Mouse (Mus musculus): ENCODE measurements around the gene Mnt. TPM values are rescaled to one million over a fixed set of nuclear protein-coding genes. Genes with fewer than 3 reads are reported as not detected.

Gene Mnt
- polyA plus RNA-seq, 1 experiment from 2014 or later, result 4.7 TPM

DNA sequence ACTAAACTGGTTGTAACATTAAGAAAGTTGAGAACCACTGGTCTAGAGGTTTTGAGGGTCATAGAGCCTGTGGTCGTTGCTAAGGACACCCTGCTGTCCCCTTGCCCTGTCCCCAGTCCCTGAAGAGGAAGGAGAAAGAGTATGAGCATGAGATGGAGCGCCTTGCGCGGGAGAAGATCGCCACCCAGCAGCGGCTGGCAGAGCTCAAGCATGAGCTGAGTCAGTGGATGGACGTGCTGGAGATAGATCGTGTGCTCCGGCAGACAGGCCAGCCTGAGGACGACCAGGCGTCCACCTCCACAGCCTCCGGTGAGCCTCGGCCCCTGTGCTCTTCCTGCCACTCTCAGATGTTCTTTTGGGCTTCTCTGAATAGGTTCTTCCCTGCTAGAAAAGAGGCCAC is 11.3 kb downstream of the Mnt start:
- Histone ChIP-seq H3K4me3 (no peak overlapping the region), H3K9me3 (peaks cover 4% of the 10 kb centered on the region), H3K27ac (no peak overlapping the region), H3K36me3 (replicated peaks) (peaks cover 66% of the 10 kb centered on the region), H3K4me1 (peaks cover 45% of the 10 kb centered on the region), H3K27me3 (ENCODE audit: poor library complexity, severe bottlenecking) (0 out of 2 replicates have a peak, but pooled peaks cover 2% of the 10 kb centered on the region)
- no peak for DNase-seq (ENCODE audit: extremely low spot score, low spot score)
- 91% methylated on average over 13 of the region's 13 CpGs for WGBS

DNA sequence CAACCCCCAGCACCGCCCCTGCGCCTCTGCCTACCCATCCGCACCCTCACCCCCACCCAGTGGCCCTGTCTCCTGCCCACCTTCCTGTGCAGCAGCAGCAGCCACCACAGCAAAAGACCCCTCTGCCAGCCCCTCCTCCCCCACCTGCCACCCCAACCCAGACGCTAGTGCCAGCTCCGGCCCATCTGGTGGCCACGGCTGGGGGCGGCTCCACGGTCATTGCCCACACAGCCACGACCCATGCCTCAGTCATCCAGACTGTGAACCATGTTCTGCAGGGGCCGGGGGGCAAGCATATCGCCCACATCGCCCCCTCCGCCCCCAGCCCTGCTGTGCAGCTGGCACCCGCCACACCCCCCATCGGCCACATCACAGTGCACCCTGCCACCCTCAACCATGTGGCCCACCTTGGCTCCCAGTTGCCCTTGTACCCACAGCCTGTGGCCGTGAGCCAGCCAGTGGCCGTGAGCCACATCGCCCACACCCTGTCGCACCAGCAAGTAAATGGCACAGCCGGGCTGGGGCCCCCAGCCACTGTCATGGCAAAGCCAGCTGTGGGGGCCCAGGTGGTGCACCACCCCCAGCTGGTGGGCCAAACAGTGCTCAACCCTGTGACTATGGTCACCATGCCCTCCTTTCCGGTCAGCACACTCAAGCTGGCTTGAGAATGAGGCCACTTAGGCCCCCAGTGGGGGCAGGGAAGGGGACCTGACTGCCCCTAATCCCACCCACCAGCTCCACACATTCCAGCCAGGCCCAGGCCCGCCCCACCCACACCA is 12.1 kb downstream of the Mnt start:
- Histone ChIP-seq H3K4me3 (no peak overlapping the region), H3K27ac (no peak overlapping the region; the same call in 1 of the 2 replicates), H3K4me1 (peaks cover 40% of the 10 kb centered on the region), H3K36me3 (replicated peaks) (peaks cover 65% of the 10 kb centered on the region), H3K9me3 (peaks cover 4% of the 10 kb centered on the region), H3K27me3 (ENCODE audit: poor library complexity, severe bottlenecking) (no peaks in the 10 kb centered on the region)
- WGBS, result 90% methylated on average over 22 of the region's 22 CpGs
- DNase-seq (ENCODE audit: extremely low spot score, low spot score), result no peak

DNA sequence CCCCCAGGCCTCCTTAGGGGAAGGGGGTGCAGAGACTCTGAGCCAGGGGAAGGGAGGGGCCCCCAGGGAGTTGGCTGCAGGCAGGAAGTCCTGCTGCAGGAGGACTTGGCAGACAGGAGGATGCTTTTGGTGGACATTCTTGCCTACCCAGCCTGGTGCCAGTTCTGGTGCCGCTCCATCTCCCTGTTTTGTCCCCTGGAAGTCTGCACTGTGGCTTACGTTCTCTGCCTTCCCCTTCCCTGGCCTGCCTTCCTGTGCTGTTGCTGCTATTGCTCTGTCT is 12.7 kb downstream of the Mnt start:
- H3K36me3 ChIP-seq (replicated peaks), result peaks cover 65% of the 10 kb centered on the region
- no peaks in the 10 kb centered on the region for H3K27me3 ChIP-seq (ENCODE audit: poor library complexity, severe bottlenecking)
- WGBS, result 84% methylated on average over 2 of the region's 2 CpGs
- peaks cover 4% of the 10 kb centered on the region for H3K9me3 ChIP-seq
- H3K4me1 ChIP-seq, result peaks cover 40% of the 10 kb centered on the region
- no peak overlapping the region for H3K4me3 ChIP-seq
- H3K27ac ChIP-seq, result no peak overlapping the region
- no peak for DNase-seq (ENCODE audit: extremely low spot score, low spot score)

DNA sequence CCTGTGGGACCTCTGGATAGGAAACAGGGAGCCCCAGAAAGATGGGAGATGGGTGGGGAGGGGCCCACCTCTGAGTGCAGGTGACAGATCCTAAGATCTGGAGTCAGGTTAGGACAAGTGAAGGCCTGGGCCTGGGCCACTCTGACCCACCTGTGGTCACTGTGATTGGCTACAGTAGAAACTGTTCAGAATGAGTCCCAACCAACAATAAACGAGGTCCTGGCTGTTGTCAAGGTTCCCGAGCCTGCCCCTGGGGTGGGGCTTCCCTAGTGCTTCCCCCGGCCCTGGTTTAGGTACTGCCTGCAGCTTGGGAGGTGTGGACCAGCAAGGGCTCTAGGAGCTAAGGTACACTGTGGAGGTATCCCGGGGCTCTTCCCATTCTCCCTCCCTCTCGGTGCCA is 13.0 kb downstream of the Mnt start:
- peaks cover 4% of the 10 kb centered on the region for H3K9me3 ChIP-seq
- H3K36me3 ChIP-seq (replicated peaks), result peaks cover 65% of the 10 kb centered on the region
- H3K27ac ChIP-seq, result no peak overlapping the region; the same call in 1 of the 2 replicates
- H3K27me3 ChIP-seq (ENCODE audit: poor library complexity, severe bottlenecking), result no peaks in the 10 kb centered on the region
- WGBS, result 68% methylated on average over 5 of the region's 5 CpGs
- no peak for DNase-seq (ENCODE audit: extremely low spot score, low spot score)
- no peak overlapping the region for H3K4me3 ChIP-seq
- peaks cover 40% of the 10 kb centered on the region for H3K4me1 ChIP-seq

DNA sequence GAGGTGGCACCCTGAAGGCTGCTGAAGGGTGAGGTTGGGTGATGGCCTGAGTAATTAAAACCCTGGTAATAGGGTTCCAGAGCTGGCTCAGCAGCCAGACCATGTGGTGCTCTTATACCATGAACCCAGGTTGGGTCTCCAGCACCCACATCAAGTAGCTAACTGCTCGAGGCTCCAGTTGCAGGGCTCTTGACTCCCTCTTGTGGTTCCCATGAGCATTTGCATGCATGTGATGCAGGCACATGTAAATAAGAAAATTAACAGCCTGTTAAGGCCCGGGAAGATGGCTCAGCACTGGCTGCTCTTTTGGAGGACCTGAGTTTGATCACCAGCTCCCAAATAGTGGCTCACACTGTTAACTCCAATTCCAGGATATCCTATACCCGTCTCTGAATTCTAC is 15.1 kb downstream of the Mnt start:
- peaks cover 28% of the 10 kb centered on the region for H3K4me1 ChIP-seq
- peaks cover 62% of the 10 kb centered on the region for H3K36me3 ChIP-seq (replicated peaks)
- H3K27ac ChIP-seq, result no peak overlapping the region
- WGBS, result 71% methylated on average over 3 of the region's 3 CpGs
- H3K27me3 ChIP-seq (ENCODE audit: poor library complexity, severe bottlenecking), result no peaks in the 10 kb centered on the region
- no peak overlapping the region for H3K4me3 ChIP-seq
- peaks cover 4% of the 10 kb centered on the region for H3K9me3 ChIP-seq
- DNase-seq (ENCODE audit: extremely low spot score, low spot score), result no peak

DNA sequence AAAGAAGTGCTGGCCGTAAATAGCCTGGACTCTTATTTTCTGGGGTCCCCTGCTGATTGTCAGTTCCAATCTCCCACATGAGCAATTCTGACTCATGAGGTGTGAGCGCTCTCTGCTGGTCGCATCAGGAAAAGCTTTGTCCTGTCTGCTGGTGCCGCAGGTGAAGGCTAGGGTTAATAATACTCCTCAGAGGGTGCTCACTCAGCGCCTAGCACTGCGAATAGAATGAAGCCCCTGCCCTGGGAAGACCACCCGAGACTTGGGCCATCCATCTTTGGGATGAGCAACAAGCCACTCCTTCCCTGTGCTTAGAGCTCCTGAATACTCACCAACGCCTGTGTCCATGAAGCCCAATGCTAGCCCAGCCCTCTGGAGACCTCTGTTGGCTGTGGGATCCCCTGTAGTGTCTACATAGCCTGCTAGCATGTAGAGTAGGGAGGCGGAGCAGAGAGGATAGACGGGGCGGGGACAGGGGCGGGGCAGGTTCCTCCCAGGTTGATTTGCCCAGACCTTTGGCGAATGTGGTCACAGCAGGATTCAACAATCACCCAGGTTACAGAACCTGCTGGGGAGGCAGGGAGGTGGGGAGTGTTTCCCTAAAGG is 17.3 kb downstream of the Mnt start:
- H3K9me3 ChIP-seq, result peaks cover 4% of the 10 kb centered on the region
- peaks cover 55% of the 10 kb centered on the region for H3K36me3 ChIP-seq (replicated peaks)
- no peaks in the 10 kb centered on the region for H3K27me3 ChIP-seq (ENCODE audit: poor library complexity, severe bottlenecking)
- no peak overlapping the region; the same call in 1 of the 2 replicates for H3K27ac ChIP-seq
- H3K4me1 ChIP-seq, result peaks cover 20% of the 10 kb centered on the region
- 2% methylated on average over 13 of the region's 13 CpGs for WGBS
- DNase-seq (ENCODE audit: extremely low spot score, low spot score), result peak; percentile 76
- peak overlapping the region; percentile 12 for H3K4me3 ChIP-seq

DNA sequence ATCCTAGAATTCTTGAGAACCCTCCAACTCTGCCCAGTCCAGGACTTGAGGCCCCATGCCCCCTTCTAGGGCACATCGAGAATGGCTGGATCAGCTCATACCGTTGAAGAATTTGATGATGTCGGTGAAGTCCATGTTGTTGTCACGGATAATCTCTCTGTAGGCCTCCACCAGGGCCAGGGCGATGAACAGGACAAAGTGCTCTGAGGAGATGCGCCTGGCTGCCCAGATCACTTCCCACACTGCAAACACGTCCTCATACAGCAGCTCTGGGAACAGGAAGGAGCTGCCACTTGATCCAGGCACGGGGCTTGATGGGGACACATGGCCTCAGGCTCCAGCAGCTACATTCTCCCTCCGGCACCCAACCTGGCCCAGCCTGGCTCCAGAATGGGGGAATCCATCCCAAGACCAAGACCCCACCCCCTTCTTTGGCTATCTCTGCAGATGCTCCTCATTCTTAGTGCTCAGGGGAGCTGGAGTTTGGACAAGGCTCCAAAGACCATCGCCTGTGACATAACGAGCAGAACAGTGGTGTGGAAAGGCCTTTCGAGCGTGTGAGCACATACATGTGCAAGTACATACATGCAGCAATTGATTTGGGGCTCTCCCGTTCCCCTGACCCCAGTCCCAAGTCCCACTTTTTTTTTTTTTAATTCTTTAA is 20.4 kb downstream of the Mnt start:
- no peak overlapping the region for H3K4me3 ChIP-seq
- H3K27ac ChIP-seq, result no peak overlapping the region

DNA sequence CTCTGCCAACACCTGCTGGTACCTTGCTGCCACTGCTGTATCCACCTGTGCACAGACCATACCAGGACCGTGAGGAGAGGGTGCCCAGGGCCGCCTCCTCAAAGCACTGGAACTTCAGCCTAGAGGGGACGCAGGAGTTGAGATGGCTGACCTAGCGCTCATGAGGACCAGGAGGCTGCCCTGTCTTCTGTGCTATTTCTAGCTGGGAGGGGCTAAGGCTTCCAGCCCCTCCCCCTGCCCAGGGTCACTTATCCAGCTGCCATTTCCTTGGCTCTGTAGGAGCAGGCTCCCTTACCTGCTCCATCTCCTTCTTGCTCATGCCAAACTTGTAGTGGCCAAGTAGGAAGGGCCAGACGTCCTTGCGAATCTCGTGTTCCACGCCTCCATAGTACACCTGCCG is 27.0 kb downstream of the Mnt start:
- no peaks in the 10 kb centered on the region for H3K27me3 ChIP-seq (ENCODE audit: poor library complexity, severe bottlenecking)
- no peak overlapping the region for H3K4me3 ChIP-seq
- peaks cover 38% of the 10 kb centered on the region for H3K36me3 ChIP-seq (replicated peaks)
- 87% methylated on average over 9 of the region's 9 CpGs for WGBS
- H3K9me3 ChIP-seq, result no peaks in the 10 kb centered on the region
- DNase-seq (ENCODE audit: extremely low spot score, low spot score), result no peak
- no peak overlapping the region for H3K27ac ChIP-seq
- H3K4me1 ChIP-seq, result 0 out of 2 replicates have a peak, but pooled peaks cover 6% of the 10 kb centered on the region

More for the DNA sequence above, 20.4 kb downstream of the Mnt start:
- no peaks in the 10 kb centered on the region for H3K9me3 ChIP-seq
- H3K36me3 ChIP-seq (replicated peaks), result peaks cover 39% of the 10 kb centered on the region
- WGBS, result 85% methylated on average over 14 of the region's 14 CpGs
- H3K27me3 ChIP-seq (ENCODE audit: poor library complexity, severe bottlenecking), result no peaks in the 10 kb centered on the region
- DNase-seq (ENCODE audit: extremely low spot score, low spot score), result no peak
- H3K4me1 ChIP-seq, result peaks cover 16% of the 10 kb centered on the region

DNA sequence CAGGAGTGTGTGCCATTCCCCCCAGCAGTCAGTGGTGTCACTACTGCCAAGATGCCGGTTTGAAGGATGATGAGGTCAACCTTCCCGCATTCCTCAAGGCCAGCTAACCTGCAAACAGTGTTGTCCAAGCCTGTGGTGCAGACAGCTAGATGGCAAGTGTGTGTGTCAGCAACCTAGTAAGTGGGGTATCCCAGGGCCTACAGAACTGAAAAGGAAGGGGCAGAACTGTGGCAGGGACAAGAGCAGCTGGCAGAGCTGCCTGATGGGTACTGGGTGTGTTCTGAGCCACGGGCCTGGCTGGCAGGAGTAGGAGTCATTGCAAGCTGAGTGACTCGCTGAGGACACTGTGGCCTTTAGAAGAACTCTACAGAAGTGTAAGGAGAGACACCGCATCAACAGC is 31.4 kb downstream of the Mnt start:
- H3K9me3 ChIP-seq, result no peaks in the 10 kb centered on the region
- 0 out of 2 replicates have a peak, but pooled peaks cover 9% of the 10 kb centered on the region for H3K4me1 ChIP-seq
- H3K27me3 ChIP-seq (ENCODE audit: poor library complexity, severe bottlenecking), result no peaks in the 10 kb centered on the region
- no peak for DNase-seq (ENCODE audit: extremely low spot score, low spot score)
- 89% methylated on average over 5 of the region's 5 CpGs for WGBS
- no peak overlapping the region for H3K27ac ChIP-seq
- no peak overlapping the region for H3K4me3 ChIP-seq
- peaks cover 50% of the 10 kb centered on the region for H3K36me3 ChIP-seq (replicated peaks)

DNA sequence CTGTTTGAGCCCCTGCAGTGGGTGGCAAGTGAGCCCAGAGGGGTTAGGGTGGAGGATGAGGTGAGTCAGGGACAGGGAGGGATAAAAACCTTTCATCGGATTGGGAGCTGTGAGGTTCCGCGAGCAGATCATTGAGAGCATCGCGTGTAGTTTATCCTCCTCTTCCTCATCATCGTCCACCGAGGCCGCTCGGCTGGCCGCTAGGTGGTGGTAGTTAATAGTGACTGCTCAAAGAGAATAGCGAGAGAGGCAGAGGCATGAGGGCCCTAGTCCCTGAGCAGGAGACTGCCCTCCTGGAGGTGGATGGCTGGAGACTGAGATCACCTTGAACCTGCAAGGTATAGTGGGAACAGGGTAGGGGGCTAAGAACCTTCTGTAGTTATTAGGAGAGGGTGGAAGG is 32.8 kb downstream of the Mnt start:
- WGBS, result 29% methylated on average over 11 of the region's 11 CpGs
- Histone ChIP-seq H3K4me3 (no peak overlapping the region), H3K27me3 (ENCODE audit: poor library complexity, severe bottlenecking) (no peaks in the 10 kb centered on the region), H3K27ac (no peak overlapping the region), H3K4me1 (0 out of 2 replicates have a peak, but pooled peaks cover 4% of the 10 kb centered on the region), H3K9me3 (no peaks in the 10 kb centered on the region), H3K36me3 (replicated peaks) (peaks cover 57% of the 10 kb centered on the region)
- DNase-seq (ENCODE audit: extremely low spot score, low spot score), result no peak

DNA sequence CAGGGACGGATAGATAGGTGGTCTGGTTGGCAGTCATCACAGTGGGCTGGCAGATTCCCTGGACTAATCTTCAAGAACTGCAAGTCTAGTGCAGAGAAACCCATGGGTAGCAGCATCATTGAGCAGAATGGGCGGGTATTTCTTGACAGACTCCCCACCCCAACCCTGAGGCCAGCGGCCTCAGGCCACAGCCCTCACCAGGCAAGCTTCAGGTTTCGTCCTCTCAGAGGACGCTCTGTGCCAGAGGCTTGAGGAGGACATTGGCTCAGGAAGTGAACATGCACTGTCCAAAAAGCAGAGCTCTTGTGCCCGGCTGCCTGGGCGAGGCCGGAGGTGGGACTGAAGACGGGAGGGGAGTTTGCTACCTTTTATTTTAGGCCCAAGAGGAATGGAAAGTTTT is 33.7 kb downstream of the Mnt start:
- H3K27ac ChIP-seq, result no peak overlapping the region
- peaks cover 54% of the 10 kb centered on the region for H3K36me3 ChIP-seq (replicated peaks)

DNA sequence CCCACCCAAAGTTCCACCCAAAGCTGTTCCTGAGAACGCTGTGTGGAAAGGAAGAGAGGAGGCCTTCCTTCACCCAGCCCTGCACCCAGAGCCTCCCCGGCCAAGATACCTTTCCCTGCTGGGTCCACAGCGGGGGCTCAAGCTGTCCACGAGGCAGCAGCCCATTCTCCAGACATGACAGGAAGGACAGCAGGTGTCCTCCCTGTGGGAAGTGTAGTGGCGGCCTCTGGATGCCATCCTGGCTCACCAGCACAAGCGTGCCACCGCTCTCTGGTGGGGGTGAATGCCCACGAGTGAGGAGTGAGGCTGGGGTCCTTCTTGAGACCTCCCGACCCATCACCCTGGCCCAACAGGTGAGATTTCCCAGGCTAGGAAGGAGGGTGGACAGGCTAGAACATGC is 34.5 kb downstream of the Mnt start:
- WGBS, result 86% methylated on average over 9 of the region's 9 CpGs
- no peak overlapping the region for H3K27ac ChIP-seq
- H3K27me3 ChIP-seq (ENCODE audit: poor library complexity, severe bottlenecking), result no peaks in the 10 kb centered on the region
- H3K9me3 ChIP-seq, result no peaks in the 10 kb centered on the region
- peaks cover 50% of the 10 kb centered on the region for H3K36me3 ChIP-seq (replicated peaks)
- DNase-seq (ENCODE audit: extremely low spot score, low spot score), result no peak
- H3K4me1 ChIP-seq, result 0 out of 2 replicates have a peak, but pooled peaks cover 4% of the 10 kb centered on the region
- H3K4me3 ChIP-seq, result no peak overlapping the region

More for the DNA sequence above, 33.7 kb downstream of the Mnt start:
- WGBS, result 90% methylated on average over 9 of the region's 9 CpGs
- no peaks in the 10 kb centered on the region for H3K9me3 ChIP-seq
- H3K4me1 ChIP-seq, result 0 out of 2 replicates have a peak, but pooled peaks cover 4% of the 10 kb centered on the region
- DNase-seq (ENCODE audit: extremely low spot score, low spot score), result no peak
- H3K4me3 ChIP-seq, result no peak overlapping the region
- H3K27me3 ChIP-seq (ENCODE audit: poor library complexity, severe bottlenecking), result no peaks in the 10 kb centered on the region

DNA sequence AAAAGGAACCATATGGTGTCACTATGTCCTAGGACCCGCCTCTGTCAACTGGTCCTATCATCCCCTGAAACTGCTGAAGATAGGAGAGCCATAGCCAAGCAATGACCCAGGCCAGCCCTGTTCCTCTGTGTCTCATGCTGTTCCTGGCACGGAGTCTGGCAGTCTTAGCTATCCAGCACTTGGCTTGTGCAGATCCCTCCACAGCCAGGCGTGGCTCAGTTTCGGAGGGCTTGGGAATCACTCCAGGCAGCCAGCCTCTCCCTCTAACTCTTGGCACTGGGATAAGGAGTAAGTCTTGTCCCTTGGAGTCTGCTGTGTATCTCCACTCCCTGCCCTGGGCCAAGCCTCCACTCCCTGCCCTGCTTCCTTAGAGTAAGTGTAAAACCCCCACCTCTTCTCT is 35.9 kb downstream of the Mnt start:
- Histone ChIP-seq H3K27me3 (ENCODE audit: poor library complexity, severe bottlenecking) (no peaks in the 10 kb centered on the region), H3K4me1 (peaks cover 16% of the 10 kb centered on the region), H3K27ac (no peak overlapping the region), H3K9me3 (no peaks in the 10 kb centered on the region), H3K4me3 (no peak overlapping the region), H3K36me3 (replicated peaks) (peaks cover 45% of the 10 kb centered on the region)
- no peak for DNase-seq (ENCODE audit: extremely low spot score, low spot score)
- WGBS, result 89% methylated on average over 4 of the region's 4 CpGs

Measured in forebrain, embryonic 10.5 days (tissue).